Mouse (Mus musculus) hindbrain, embryonic 11.5 days (tissue): ENCODE measurements around the gene Rnf141. TPM values are rescaled to one million over a fixed set of nuclear protein-coding genes. Genes with fewer than 3 reads are reported as not detected.

Experiments used
- ATAC-seq: fragments of 200-750 bp; cut with Nextera tagmentation; 2 replicates; pipeline ENCODE4 v1.8.0; 2017; ENCODE audit warnings: mild to moderate bottlenecking, moderate TSS enrichment, moderate library complexity; ENCODE audit not compliant: low FRiP score
- DNase-seq: peaks from one replicate; pipeline ENCODE4 v3.0.0-alpha.2; 2015; ENCODE audit warnings: low spot score
- H3K27ac ChIP-seq: fragments of 300-500 bp; sonication (generic); 2 replicates; pipeline ENCODE4 v1.5.1; 2014; ENCODE audit warnings: mild to moderate bottlenecking, low read depth, low read length
- H3K27me3 ChIP-seq: fragments of 300-500 bp; sonication (generic); 2 replicates; pipeline ENCODE4 v1.6.1; 2014; ENCODE audit warnings: mild to moderate bottlenecking, low read length, moderate library complexity, mixed read lengths; ENCODE audit not compliant: control insufficient read depth, insufficient read depth
- H3K36me3 ChIP-seq: fragments of 300-500 bp; sonication (generic); 2 replicates; pipeline ENCODE4 v1.6.1; 2014; ENCODE audit warnings: mild to moderate bottlenecking, low read length, moderate library complexity, mixed read lengths; ENCODE audit not compliant: control insufficient read depth, insufficient read depth
- H3K4me1 ChIP-seq: fragments of 300-500 bp; sonication (generic); replicated peaks from 2 replicates; pipeline ENCODE4 v1.6.1; 2014; ENCODE audit warnings: low read length, mixed read lengths; ENCODE audit not compliant: control insufficient read depth, insufficient read depth
- H3K4me2 ChIP-seq: fragments of 300-500 bp; sonication (generic); replicated peaks from 2 replicates; pipeline ENCODE4 v1.6.1; 2014; ENCODE audit warnings: mild to moderate bottlenecking, low read depth, low read length
- H3K4me3 ChIP-seq: fragments of 300-500 bp; sonication (generic); 2 replicates; pipeline ENCODE4 v1.5.1; 2014; ENCODE audit warnings: low read depth, low read length
- H3K9ac ChIP-seq: fragments of 300-500 bp; sonication (generic); 2 replicates; pipeline ENCODE4 v1.6.1; 2014; ENCODE audit warnings: low read depth, low read length
- H3K9me3 ChIP-seq: fragments of 300-500 bp; sonication (generic); 2 replicates; pipeline ENCODE4 v1.6.1; 2016; ENCODE audit warnings: low read length; ENCODE audit not compliant: control insufficient read depth
- WGBS: fragments of 180-500 bp; shearing (Covaris S2); extraction: QIAGEN DNeasy Blood & Tissue Kit; methylation state at CpG from one replicate; pipeline ENCODE4 v1.1.7; 2014; 5-methylcytosine and 5-hydroxymethylcytosine counted together
- polyA plus RNA-seq: library from polyadenylated mRNA; unstranded; fragments of >200 nt; fragmentation: Nextera tagmentation; extraction: Ambion mirVana; gene quantifications from 2 replicates; pipeline ENCODE4 v1.2.1, GENCODE M21; 2014

The Rnf141 gene
- polyA plus RNA-seq, 1 experiment from 2014 or later: 28.2 TPM

GRCm38 (mm10) chr7:110751634-110752033, 92.6 kb downstream of the Rnf141 start:
- Histone ChIP-seq H3K27ac (no peak overlapping the region), H3K27me3 (no peaks in the 10 kb centered on the region), H3K4me2 (no peak overlapping the region), H3K36me3 (no peaks in the 10 kb centered on the region), H3K9me3 (no peaks in the 10 kb centered on the region), H3K4me3 (no peak overlapping the region), H3K9ac (no peak overlapping the region), H3K4me1 (no peaks in the 10 kb centered on the region)
- 76% methylated on average over 1 of the region's 1 CpGs for WGBS
- no peak for ATAC-seq
- no peak for DNase-seq

GRCm38 (mm10) chr7:110750834-110751233, 93.4 kb downstream of the Rnf141 start:
- Histone ChIP-seq H3K27me3 (no peaks in the 10 kb centered on the region), H3K4me1 (no peaks in the 10 kb centered on the region), H3K9me3 (no peaks in the 10 kb centered on the region), H3K36me3 (no peaks in the 10 kb centered on the region), H3K27ac (no peak overlapping the region), H3K4me3 (no peak overlapping the region), H3K4me2 (no peak overlapping the region), H3K9ac (no peak overlapping the region)
- 46% methylated on average over 4 of the region's 4 CpGs for WGBS
- no peak for ATAC-seq
- no peak for DNase-seq

Other genes with a start within 250 kb of the Rnf141 start
- 39.1 and 48.9 TPM in 2 replicates for gene Sbf2, start 229.5 kb downstream of the Rnf141 start, polyA plus RNA-seq
- 4.1 and 5.0 TPM in 2 replicates for gene Adm, start 216.8 kb downstream of the Rnf141 start, polyA plus RNA-seq
- 1.3 and 1.4 TPM in 2 replicates for gene Ampd3, start 76.3 kb downstream of the Rnf141 start, polyA plus RNA-seq
- 2.4 and 2.5 TPM in 2 replicates for gene Lyve1, start 18.8 kb upstream of the Rnf141 start, polyA plus RNA-seq
- gene Mrvi1, start 138.0 kb upstream of the Rnf141 start, polyA plus RNA-seq: 1.4 and 1.7 TPM in 2 replicates
- gene Ctr9, start 184.5 kb upstream of the Rnf141 start, polyA plus RNA-seq: 79.3 and 91.2 TPM in 2 replicates
- gene Eif4g2, start 238.6 kb upstream of the Rnf141 start, polyA plus RNA-seq: 1,716 and 2,020 TPM in 2 replicates